Mouse (Mus musculus) central nervous system, embryonic 11.5 days (tissue): ENCODE measurements around the gene Minos1. TPM values are rescaled to one million over a fixed set of nuclear protein-coding genes. Genes with fewer than 3 reads are reported as not detected.

ENCODE experiments used
- polyA plus RNA-seq: library from polyadenylated mRNA; depleted of rRNA; stranded (reverse); fragments of >200 nt; gene quantifications from 2 replicates; pipeline ENCODE4 v1.2.3, GENCODE M21; 2012; rRNA removed

Gene Minos1
- polyA plus RNA-seq: 176 and 245 TPM in 2 replicates

DNA sequence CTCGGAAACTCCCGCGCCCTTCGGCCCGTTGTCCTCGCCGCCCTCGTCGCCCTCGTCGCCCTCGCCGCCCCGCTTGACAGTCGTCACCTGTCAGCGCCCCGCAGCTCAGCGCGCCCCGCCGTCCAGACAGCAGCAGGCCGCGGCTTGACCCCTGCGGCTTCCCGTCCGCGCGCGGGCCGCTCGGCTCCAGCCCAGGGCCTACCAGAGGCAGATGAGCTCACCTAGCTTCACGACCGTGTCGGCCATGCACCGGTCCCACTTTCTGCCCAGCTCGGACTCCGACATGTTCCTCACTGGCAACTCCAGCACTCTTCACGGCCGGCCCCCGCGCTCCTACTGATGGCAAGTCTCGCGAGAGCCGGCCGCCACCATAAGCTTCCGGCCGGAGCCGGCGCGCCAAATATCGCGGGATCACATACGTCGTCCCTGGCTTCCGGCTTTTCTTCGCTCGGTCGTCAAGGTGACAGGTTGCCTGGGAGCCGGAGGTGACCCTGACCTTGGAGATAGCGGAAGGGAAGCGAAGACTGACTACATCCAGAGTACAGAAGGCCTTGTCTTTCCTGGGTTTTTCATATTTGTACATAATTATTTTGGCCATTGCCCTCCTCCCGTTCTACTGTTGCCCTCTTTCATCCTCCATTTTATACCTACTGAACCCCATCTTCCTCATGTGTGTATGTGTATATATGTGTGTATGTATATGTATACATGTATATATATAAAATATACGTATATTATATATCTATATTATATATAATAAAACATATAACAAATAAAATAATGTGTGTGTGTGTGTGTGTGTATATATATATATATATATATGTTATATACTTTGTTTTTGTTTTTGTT is at the start of gene Minos1:
Gene Minos1 (minus strand): TSS at position 413 of the 849 bp plus-strand sequence.

DNA sequence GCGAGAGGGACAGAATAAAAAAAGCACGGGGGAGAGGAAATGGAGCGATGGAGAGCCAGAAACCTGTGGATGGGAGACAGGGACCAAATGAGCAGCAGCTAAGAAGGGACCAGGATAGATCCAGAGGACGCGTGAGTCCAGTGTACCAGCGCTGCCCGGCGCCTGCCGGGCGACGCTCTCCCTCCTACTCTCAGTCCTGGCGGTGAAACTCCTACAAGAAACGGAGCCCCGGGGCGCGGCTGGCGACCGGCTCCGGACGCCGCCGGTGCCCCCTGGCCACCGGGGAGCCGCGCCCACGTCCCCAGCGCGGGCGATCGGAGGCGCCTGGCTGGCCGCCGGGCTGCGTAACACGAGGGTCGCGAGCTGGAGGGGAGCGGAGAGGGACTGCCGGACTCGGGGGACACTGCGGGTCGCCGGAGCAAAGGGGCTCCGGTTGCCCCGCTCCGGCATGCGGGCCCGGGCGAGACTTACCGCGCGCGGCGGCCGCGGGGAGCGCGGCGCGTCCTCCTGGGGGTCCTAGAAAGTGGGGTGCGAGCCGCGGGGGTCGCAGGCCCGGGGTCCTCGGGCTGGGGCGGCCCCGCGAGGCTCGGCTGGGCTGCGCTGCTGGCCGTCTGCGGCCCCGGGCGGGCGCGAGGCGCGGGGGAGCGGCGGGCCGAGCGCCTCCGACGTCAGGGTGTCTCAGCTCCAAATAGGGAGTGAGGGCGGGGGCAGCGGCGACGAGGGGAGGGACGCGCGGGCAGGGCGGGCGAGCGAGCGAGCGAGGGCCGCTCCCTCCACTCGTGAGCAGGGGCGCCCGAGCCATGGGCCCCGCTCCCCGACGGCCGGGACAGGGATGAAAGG is 38.3 kb downstream of the Minos1 start, which contains the start of gene Nbl1:
Gene Nbl1 (minus strand): TSS at position 638 of the 840 bp plus-strand sequence.

DNA sequence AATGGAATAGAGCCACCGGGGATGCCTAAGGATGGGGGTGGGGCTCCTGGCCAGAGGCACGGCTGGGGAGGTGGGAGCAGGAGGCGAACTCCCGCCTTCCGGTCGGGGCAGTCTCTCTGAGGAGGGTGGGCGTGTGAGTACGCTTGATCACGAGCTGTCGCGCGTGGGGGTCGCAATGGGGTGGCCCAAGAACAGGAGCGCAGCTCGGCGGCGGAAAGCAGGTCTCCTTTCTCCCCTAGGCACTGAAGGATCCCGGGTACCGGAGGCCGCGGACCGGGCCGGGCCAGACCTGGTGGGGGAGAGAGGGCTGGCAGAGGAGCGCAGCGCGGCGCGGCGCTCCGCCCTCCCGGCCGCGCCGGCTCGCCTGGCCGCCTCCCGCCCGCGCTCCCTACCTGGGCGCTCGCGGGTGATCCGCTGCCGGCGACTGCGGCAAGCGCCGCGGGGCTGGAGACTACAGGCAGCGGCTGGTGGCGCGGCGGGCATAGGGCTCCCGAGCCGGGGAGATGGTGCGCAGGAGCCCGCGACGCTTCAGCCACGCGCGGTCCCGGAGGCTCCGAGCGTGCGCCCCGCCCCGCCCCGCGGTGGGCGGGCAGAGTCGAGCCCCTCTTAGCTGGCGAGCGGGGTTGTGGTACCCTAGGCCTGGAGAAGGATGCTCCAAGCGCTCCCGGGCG is 55.7 kb downstream of the Minos1 start, which contains the start of gene Htr6:
Gene Htr6 (minus strand): TSS at position 530 of the 671 bp plus-strand sequence.

Other genes with a start within 250 kb of the Minos1 start
- gene Otud3, start 217.2 kb downstream of the Minos1 start, polyA plus RNA-seq: 7.8 and 9.4 TPM in 2 replicates
- gene Rnf186, start 164.0 kb downstream of the Minos1 start, polyA plus RNA-seq: 0.05 TPM in 1 of 2 replicates, not detected in the other
- 0.85 and 1.8 TPM in 2 replicates for gene Tmco4, start 158.2 kb downstream of the Minos1 start, polyA plus RNA-seq
- gene Htr6, start 55.5 kb downstream of the Minos1 start, polyA plus RNA-seq: 0.11 and 0.61 TPM in 2 replicates
- gene Nbl1, start 38.1 kb downstream of the Minos1 start, polyA plus RNA-seq: 15.3 and 33.4 TPM in 2 replicates
- 212 and 214 TPM in 2 replicates for gene Capzb, start 61.8 kb upstream of the Minos1 start, polyA plus RNA-seq
- gene Pqlc2, start 179.6 kb upstream of the Minos1 start, polyA plus RNA-seq: 12.0 and 15.8 TPM in 2 replicates
- gene Akr7a5, start 179.6 kb upstream of the Minos1 start, polyA plus RNA-seq: 18.8 and 27.2 TPM in 2 replicates
- gene Mrto4, start 221.5 kb upstream of the Minos1 start, polyA plus RNA-seq: 93.8 and 136 TPM in 2 replicates
- gene Emc1, start 221.5 kb upstream of the Minos1 start, polyA plus RNA-seq: 34.1 and 44.6 TPM in 2 replicates
- gene Ubr4, start 221.5 kb upstream of the Minos1 start, polyA plus RNA-seq: 85.8 and 137 TPM in 2 replicates